Mouse (Mus musculus) spleen, adult 2 months (tissue): ENCODE measurements around the gene Msi1.

Source experiments
- CTCF ChIP-seq: fragments of 200-500 bp; IDR thresholded peaks from 2 replicates; pipeline ENCODE4 v1.5.1; 2011; ENCODE audit warnings: mild to moderate bottlenecking, inconsistent platforms; ENCODE audit not compliant: insufficient read depth, insufficient read length, insufficient replicate concordance; ENCODE audit errors: extremely low read depth
- POLR2A ChIP-seq: fragments of 200-500 bp; IDR thresholded peaks from 2 replicates; pipeline ENCODE4 v1.6.1; 2011; ENCODE audit warnings: low read depth, low read length, inconsistent platforms

DNA sequence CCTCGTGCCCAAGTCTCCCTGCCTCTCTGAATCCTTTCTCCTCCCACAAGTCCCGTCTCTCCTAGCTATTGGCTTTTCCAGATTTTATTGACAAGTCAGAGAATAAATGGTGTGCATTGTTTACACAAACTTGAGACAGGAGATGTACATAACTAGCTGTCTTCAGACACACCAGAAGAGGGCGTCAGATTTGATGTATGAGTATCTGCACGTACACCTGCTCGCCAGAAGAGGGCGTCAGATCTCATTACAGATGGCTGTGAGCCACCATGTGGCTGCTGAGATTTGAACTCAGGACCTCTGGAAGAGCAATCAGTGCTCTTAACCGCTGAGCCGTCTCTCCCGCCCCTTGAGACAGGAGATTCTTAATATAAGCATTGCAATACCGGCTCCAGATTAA is 43.8 kb downstream of the Msi1 start:
- no peak for TF ChIP-seq CTCF
- no peak for TF ChIP-seq POLR2A
